Mouse (Mus musculus) heart, embryonic 14.5 days (tissue): ENCODE measurements around the gene Micall1. TPM values are rescaled to one million over a fixed set of nuclear protein-coding genes. Genes with fewer than 3 reads are reported as not detected.

Experiments used
- ATAC-seq: fragments of 200-750 bp; cut with Nextera tagmentation; 2 replicates; pipeline ENCODE4 v1.8.0; 2017; ENCODE audit warnings: low read depth, moderate TSS enrichment; ENCODE audit not compliant: insufficient number of reproducible peaks, insufficient read depth, low FRiP score
- H3K27ac ChIP-seq, 2 experiments: fragments of 200-500 bp in 1 of 2; fragments of 300-500 bp in 1 of 2; sonication (generic) in 1 of 2; replicated peaks in 1 of 2; 2 replicates each; pipeline ENCODE4 v1.5.1; 2012 to 2014; ENCODE audit warnings: low read depth in 2 of 2, low read length in 2 of 2, control low read depth in 1 of 2, mild to moderate bottlenecking in 1 of 2, mixed read lengths in 1 of 2; ENCODE audit not compliant: control insufficient read depth in 1 of 2, insufficient read depth in 1 of 2
- H3K27me3 ChIP-seq: fragments of 300-500 bp; sonication (generic); 2 replicates; pipeline ENCODE4 v1.6.1; 2014; ENCODE audit warnings: mild to moderate bottlenecking, low read length, control low read depth; ENCODE audit not compliant: control insufficient read depth, insufficient read depth
- H3K36me3 ChIP-seq: fragments of 300-500 bp; sonication (generic); 2 replicates; pipeline ENCODE4 v1.6.1; 2014; ENCODE audit warnings: mild to moderate bottlenecking, control low read depth, low read length, mixed read lengths; ENCODE audit not compliant: control insufficient read depth, insufficient read depth
- H3K4me1 ChIP-seq, 2 experiments: fragments of 200-500 bp in 1 of 2; fragments of 300-500 bp in 1 of 2; sonication (generic) in 1 of 2; 2 replicates each; pipeline ENCODE4 v1.6.1; 2012 to 2014; ENCODE audit warnings: low read length in 2 of 2, control low read depth in 1 of 2, mixed read lengths in 1 of 2; ENCODE audit not compliant: control insufficient read depth in 2 of 2, insufficient read depth in 2 of 2
- H3K4me2 ChIP-seq: fragments of 300-500 bp; sonication (generic); 2 replicates; pipeline ENCODE4 v1.6.1; 2014; ENCODE audit warnings: mild to moderate bottlenecking, low read length
- H3K4me3 ChIP-seq, 2 experiments: fragments of 200-500 bp in 1 of 2; fragments of 300-500 bp in 1 of 2; sonication (generic) in 1 of 2; 2 replicates each; pipeline ENCODE4 v1.5.1; 2012 to 2014; ENCODE audit warnings: low read length in 2 of 2, mild to moderate bottlenecking in 2 of 2, control low read depth in 1 of 2, low read depth in 1 of 2, moderate library complexity in 1 of 2; ENCODE audit not compliant: control insufficient read depth in 1 of 2, insufficient read depth in 1 of 2
- H3K9ac ChIP-seq: fragments of 300-500 bp; sonication (generic); 2 replicates; pipeline ENCODE4 v1.6.1; 2014; ENCODE audit warnings: mild to moderate bottlenecking, low read length
- H3K9me3 ChIP-seq: fragments of 300-500 bp; sonication (generic); 2 replicates; pipeline ENCODE4 v1.6.1; 2016; ENCODE audit warnings: low read length, control low read depth; ENCODE audit not compliant: control insufficient read depth
- WGBS: fragments of 180-500 bp; shearing (Covaris S2); extraction: QIAGEN DNeasy Blood & Tissue Kit; methylation state at CpG from one replicate; pipeline ENCODE4 v1.1.7; 2014; 5-methylcytosine and 5-hydroxymethylcytosine counted together
- polyA plus RNA-seq: library from polyadenylated mRNA; unstranded; fragments of >200 nt; fragmentation: Nextera tagmentation; extraction: Ambion mirVana; gene quantifications from 2 replicates; pipeline ENCODE4 v1.2.1, GENCODE M21; 2014

Gene Micall1
- polyA plus RNA-seq, 1 experiment from 2014 or later = 20.2 TPM

- H3K4me1 ChIP-seq = peaks cover 6 to 10% of the 10 kb centered on the region in 2 experiments; a peak in 3 of 4 replicates
- no peak overlapping the region for H3K9ac ChIP-seq
- H3K27me3 ChIP-seq = 0 out of 2 replicates have a peak, but pooled peaks cover 5% of the 10 kb centered on the region
- no peak overlapping the region for H3K4me2 ChIP-seq
- no peak for ATAC-seq
- WGBS = 55% methylated on average over 6 of the region's 6 CpGs
- no peak overlapping the region for H3K27ac ChIP-seq
- no peaks in the 10 kb centered on the region for H3K9me3 ChIP-seq
- H3K36me3 ChIP-seq = peaks cover 43% of the 10 kb centered on the region
- no peak overlapping the region for H3K4me3 ChIP-seq
These were observed 44.0 kb downstream of the Micall1 start for GRCm38 (mm10) chr15:79152709-79153108.

DNA sequence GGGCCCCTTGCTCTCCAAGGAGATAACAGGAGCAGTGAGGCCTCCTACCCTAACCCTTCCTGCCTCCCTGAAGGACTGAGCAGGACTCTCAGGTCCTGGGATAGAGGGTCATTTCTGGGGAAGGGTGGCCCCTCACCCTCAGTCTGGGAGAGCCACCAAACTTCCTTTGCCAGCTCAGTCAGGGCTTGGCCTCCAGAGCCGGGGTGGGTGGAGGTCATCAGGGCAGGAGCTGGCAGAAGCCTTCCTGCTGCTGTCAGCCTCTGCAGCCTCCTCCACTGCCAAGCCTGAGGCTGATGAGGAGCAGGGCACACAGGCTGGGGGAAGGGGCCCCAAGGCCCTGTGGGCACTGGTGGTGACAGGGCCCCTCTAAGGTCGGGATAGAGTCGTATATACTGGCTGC lies 46.9 kb downstream of the Micall1 start:
- Histone ChIP-seq H3K4me2 (no peak overlapping the region), H3K4me1 (peaks cover 6 to 10% of the 10 kb centered on the region in 2 experiments; a peak in 3 of 4 replicates), H3K9ac (0 out of 2 replicates have a peak overlapping the region, but pooled peaks have one; percentile 2), H3K9me3 (no peaks in the 10 kb centered on the region), H3K36me3 (peaks cover 20% of the 10 kb centered on the region), H3K4me3 (no peak overlapping the region), H3K27ac (no peak overlapping the region), H3K27me3 (peaks cover 31% of the 10 kb centered on the region)
- WGBS = 14% methylated on average over 3 of the region's 3 CpGs
- ATAC-seq = no peak

- Histone ChIP-seq H3K27me3 (peaks cover 78% of the 10 kb centered on the region), H3K4me3 (no peak overlapping the region), H3K27ac (no peak overlapping the region), H3K4me1 (peaks cover 0 to 2% of the 10 kb centered on the region in 2 experiments; a peak in 1 of 4 replicates), H3K36me3 (no peaks in the 10 kb centered on the region), H3K4me2 (no peak overlapping the region), H3K9me3 (no peaks in the 10 kb centered on the region), H3K9ac (no peak overlapping the region)
- 71% methylated on average over 7 of the region's 7 CpGs for WGBS
- ATAC-seq = no peak
These were observed 53.6 kb downstream of the Micall1 start for GRCm38 (mm10) chr15:79162301-79162700.

DNA sequence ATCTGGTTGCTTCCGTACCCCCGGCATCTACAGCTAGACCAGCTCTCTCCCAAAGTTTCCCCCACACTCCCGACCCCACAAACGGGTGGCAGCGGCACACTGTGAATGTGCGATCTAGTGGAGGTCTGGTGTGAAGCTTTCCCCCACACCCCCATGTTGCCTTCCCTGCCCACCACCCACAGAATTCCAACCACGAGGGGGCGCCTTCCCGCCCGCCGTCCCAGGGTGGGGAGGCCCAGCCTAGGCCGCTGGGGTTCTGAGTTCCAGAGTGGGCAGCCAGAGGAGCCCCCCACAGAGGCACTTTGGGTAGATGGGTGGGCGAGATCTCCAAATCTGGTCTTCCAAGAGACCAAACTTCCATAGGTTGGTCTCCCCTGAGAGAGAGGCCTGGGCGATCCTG lies 54.1 kb downstream of the Micall1 start:
- peaks cover 78% of the 10 kb centered on the region for H3K27me3 ChIP-seq
- no peaks in the 10 kb centered on the region for H3K36me3 ChIP-seq
- no peak overlapping the region for H3K27ac ChIP-seq
- 37% methylated on average over 14 of the region's 14 CpGs for WGBS
- no peak overlapping the region for H3K9ac ChIP-seq
- H3K4me2 ChIP-seq = no peak overlapping the region
- peaks cover 0 to 2% of the 10 kb centered on the region in 2 experiments; a peak in 1 of 4 replicates for H3K4me1 ChIP-seq
- 0 out of 4 replicates have a peak overlapping the region, but pooled peaks of 1 of the 2 experiments have one; percentile 13 for H3K4me3 ChIP-seq
- H3K9me3 ChIP-seq = no peaks in the 10 kb centered on the region
- no peak for ATAC-seq

DNA sequence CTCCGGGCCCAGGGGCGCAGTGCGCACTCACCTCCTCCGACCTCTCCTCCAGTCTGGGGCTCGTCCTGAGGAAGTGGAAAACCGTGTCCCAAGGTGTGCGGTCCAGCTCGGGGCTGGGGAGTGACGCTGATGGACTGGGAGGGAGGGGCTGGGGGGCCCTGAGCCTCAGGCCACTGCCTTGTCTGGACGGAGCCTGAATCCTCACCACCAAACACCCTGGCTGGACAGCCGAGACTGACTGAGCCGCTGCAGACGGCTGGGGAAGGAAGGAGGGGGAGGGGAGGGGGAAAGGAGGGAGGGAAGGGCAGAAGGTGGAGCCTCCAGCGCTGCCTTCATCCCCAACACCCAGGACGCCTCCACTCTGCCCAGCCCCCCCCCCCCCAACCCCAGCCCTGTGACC lies 55.6 kb downstream of the Micall1 start:
- H3K4me3 ChIP-seq = no peak overlapping the region
- no peak for ATAC-seq
- peaks cover 0 to 2% of the 10 kb centered on the region in 2 experiments; a peak in 1 of 4 replicates for H3K4me1 ChIP-seq
- H3K9me3 ChIP-seq = no peaks in the 10 kb centered on the region
- H3K9ac ChIP-seq = no peak overlapping the region
- 15% methylated on average over 14 of the region's 15 CpGs for WGBS
- no peaks in the 10 kb centered on the region for H3K36me3 ChIP-seq
- H3K4me2 ChIP-seq = no peak overlapping the region
- H3K27me3 ChIP-seq = peaks cover 68% of the 10 kb centered on the region
- H3K27ac ChIP-seq = no peak overlapping the region

DNA sequence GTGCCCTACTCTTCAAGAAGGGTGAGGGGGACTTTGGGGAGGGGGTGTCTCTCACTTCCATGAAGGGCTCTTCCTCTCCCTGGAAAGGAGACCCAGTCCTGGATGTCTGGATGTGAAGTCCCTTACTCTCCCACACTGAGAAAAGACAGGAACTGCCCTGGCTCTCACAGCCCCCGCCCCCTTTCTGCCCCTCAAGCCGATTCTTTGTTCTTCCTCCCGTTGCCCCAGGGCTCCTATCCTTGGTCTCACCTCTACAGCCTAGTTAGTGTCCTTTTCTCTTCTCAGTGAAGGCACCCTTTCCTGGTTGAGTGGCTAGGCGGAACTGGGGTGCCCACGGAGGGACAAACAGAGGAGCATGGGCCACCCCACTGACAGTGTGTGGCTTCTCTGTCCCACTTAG lies 56.4 kb downstream of the Micall1 start, which contains the start of gene Sox10:
Gene Sox10, minus strand, starts transcription at position 101 of the 400 bp plus-strand sequence.
- Histone ChIP-seq H3K4me2 (no peak within 1 kb of the TSS), H3K27ac (no peak within 1 kb of the TSS), H3K36me3 (no peaks in the 10 kb centered on the region), H3K9me3 (no peaks in the 10 kb centered on the region), H3K4me1 (peaks cover 0 to 2% of the 10 kb centered on the region in 2 experiments; a peak in 1 of 4 replicates), H3K9ac (no peak within 1 kb of the TSS), H3K4me3 (no peak within 1 kb of the TSS), H3K27me3 (peaks cover 60% of the 10 kb centered on the region)
- ATAC-seq = no peak
- 59% methylated on average over 5 of the region's 5 CpGs for WGBS

DNA sequence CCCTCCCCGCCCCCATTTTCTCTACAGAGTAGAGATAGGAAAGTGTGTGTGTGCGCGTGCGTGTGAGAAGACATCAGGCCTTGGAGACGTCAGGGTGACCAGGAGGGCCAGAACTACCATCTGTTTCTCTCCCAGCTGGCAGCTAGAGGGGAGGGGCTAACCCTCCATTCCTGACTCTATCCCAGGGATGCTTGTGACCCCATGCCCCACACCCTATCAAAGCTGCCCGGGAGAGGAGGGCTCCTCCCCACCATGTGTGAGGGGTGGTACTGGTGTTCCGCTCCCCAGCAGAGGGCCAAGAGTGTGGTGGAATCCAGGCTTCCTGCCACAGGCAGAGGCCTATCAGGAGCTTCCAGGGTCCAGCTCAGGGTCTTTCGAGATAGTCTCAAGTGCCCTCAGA lies 58.0 kb downstream of the Micall1 start:
- H3K9me3 ChIP-seq = no peaks in the 10 kb centered on the region
- H3K27me3 ChIP-seq = peaks cover 46% of the 10 kb centered on the region
- peaks cover 0 to 2% of the 10 kb centered on the region in 2 experiments; a peak in 1 of 4 replicates for H3K4me1 ChIP-seq
- no peak overlapping the region for H3K4me3 ChIP-seq
- ATAC-seq = 0 out of 2 replicates have a peak, but pooled peaks have one; percentile 17
- no peak overlapping the region for H3K9ac ChIP-seq
- WGBS = 38% methylated on average over 8 of the region's 8 CpGs
- no peaks in the 10 kb centered on the region for H3K36me3 ChIP-seq
- no peak overlapping the region for H3K4me2 ChIP-seq
- no peak overlapping the region for H3K27ac ChIP-seq

DNA sequence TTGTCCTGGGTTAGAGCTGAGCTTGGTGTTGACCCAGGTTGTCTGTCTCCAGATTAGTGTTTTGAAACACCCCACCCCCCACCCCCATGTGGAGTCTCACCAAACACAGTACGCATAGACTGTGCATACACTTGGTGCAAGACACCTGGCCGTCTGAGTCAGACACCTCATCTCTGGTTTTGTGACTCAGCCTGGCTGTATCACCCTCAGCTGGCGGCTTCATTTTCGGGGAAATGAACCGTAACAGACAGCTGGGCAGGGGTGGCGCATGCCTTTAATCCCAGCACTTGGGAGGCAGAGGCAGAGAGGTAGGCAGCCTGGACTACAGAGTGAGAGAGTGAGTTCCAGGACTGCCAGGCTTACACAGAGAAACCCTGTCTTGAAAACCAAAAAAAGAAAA lies 68.2 kb downstream of the Micall1 start:
- no peak overlapping the region for H3K4me3 ChIP-seq
- no peak overlapping the region for H3K27ac ChIP-seq
- H3K4me2 ChIP-seq = no peak overlapping the region
- WGBS = 74% methylated on average over 6 of the region's 6 CpGs
- no peaks in the 10 kb centered on the region for H3K27me3 ChIP-seq
- no peaks in the 10 kb centered on the region for H3K36me3 ChIP-seq
- no peaks in the 10 kb centered on the region for H3K4me1 ChIP-seq
- ATAC-seq = no peak
- no peak overlapping the region for H3K9ac ChIP-seq
- H3K9me3 ChIP-seq = no peaks in the 10 kb centered on the region
